Mouse (Mus musculus): ENCODE results near the gene Popdc2.
A peak's percentile ranks its signal among the peaks of the same experiment; 100 is the strongest.

Gene Popdc2

DNA sequence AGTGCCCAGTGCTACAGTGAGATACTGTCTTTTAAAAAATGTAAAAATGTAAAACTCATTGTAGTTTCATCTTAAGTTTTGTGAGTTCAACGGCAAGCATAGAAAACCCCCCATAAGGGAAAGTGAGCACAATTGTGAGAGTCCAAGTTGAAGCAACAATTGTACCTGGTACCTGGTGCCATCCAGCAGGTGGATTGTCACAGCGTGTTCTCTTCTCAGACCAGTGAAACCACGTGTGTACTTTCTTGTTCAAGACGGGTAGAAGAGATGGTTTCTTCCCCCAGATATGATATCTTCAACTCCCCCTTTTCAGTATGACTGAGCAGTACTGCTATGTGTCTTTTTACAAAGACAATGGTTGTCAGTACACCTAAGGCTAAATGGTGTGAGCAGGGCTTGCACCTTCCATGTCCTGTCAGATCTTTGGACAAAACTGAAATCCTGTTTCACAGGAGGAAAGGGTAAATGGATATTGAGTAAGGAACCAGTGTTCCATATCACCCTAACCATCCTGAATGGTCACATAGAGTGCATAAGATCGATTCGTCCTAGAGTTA is 3.7 kb upstream of the Popdc2 start:
- DNase-seq = no peak

DNA sequence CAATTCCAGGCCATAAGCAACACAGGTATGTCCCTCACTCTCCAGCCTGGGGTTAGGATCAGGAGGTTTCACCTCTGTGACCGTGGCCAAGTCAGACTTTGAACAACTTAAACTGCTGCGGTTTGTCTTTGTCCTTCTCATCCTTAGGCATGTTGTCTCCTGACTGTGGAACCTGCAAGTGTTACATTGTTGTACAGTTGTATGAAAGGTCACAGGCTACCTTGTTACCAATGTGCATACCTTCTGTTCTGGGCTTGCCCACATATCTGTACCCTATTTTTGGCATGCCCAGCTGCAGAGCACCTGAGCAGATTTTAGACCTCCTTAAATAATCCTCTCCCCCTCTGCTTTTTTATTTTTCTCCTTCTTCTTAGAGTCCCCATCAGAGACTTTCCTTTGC is 2.8 kb upstream of the Popdc2 start:
- DNase-seq = no peak

DNA sequence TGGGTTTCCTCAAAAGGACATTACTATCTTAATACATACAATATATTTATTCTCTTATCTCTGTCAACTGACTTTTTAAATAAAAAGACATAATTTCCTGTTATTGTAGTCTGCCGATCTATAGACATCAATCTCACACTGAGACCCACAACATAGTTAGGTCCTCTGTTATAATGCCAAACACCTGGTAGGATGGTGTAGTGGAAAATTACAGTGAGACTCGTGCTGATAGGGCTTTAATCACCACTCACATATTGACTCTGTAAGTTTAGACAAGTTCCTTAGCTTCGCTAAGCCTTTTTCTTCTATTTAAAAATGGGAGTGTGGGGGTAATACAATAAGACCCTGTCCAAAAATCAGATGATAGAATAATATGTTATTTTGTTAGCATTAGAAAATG is 2.2 kb upstream of the Popdc2 start:
- no peak for DNase-seq

DNA sequence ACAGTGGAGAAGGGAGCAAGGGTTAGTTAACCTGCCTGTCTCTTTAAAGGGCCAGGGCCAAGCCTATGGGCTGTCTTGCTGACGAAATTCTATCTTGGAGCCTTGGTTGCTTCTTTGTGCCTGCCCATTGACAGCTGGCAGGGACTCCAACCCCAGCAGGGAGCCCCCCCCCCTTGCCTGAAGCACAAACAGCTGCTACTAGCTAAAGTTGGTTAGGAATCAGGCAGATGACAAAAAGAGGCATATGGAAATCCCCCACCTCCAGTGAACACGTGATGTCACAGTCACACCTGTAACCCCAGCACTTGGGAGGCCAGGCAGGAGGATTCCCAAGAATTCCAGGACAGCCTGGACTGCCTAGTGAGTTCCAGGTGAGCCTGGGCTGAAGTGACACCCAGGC is 1.7 kb upstream of the Popdc2 start:
- no peak for DNase-seq

GRCm38 (mm10) chr16:38362493-38363255 is 665 bp downstream of the Popdc2 start:
- DNase-seq = no peak

DNA sequence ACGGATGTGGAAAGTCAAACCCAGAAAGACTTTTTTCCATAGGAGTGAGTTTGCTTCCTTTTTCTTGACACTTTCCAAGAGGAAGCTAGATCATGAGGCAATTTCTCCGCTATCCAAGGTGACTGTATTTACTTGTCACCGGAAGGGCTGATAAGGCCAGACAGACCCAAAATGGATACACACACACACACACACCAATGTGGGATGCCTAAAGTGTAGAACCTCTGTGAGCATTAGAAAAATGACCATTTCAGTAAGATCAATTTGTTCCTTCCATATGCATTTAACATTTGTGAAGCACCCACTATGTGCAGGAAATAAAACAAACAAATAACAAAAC is 1.2 kb downstream of the Popdc2 start:
- DNase-seq = no peak

DNA sequence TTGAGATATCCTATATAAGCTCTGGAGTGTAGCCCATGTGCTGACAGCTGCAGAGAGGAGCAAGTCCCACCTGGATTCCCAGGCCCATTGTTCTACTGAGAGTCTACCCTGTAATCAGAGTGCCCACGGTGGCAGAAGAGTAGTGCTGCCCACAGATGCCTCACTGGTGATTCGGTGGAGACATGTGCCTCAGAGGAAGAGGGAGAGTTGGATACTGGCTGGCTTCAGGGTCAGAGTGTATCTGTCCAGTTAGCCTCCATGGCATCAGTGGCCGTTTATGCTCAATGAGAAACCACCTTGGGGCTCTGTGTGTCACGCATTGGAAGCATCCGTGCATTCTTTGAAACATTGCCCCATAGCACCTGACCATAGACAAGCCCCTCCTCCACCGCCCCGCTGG is 1.6 kb downstream of the Popdc2 start:
- no peak for DNase-seq

DNA sequence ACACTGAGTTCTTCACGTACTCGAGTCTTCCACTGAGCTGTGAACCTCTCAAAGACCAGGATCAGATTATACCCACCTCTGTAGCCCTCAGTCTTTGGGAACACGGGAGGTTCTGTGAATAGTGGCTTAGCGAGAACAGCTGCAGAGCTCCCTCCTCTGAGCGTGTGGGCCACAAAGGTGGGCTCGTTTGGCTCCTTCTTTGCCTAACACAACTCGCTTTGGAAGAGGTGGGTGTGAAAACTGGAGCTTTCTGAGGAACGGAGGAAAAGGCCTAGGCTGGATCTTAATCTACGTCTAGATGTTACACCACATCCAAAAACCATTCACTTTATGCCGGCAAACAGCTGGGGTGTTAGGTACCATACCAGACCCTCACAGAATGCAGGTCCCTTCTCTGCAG is 3.4 kb downstream of the Popdc2 start:
- no peak for DNase-seq

- no peak for DNase-seq
Measured at GRCm38 (mm10) chr16:38366231-38366630, 4.2 kb downstream of the Popdc2 start.

DNA sequence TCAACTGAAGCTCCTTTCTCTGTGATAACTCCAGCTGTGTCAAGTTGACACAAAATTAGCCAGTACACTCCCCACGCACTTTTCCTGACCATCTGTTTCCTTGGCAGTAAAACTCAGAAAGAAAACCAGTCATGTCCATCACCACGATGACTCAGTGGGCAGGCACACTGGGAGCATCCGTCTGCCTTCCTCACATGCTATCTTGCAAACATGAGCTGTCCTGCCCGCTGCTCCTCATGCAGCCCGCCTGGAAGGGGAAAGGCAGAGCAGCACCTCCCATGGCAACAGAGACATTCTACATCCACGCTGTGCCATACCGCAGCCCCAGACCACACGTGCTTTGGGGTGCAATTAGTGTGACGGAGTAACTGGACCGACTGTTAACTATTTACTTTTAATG is 6.3 kb downstream of the Popdc2 start:
- DNase-seq = no peak

GRCm38 (mm10) chr16:38369000-38369399 is 7.0 kb downstream of the Popdc2 start:
- no peak for DNase-seq

DNA sequence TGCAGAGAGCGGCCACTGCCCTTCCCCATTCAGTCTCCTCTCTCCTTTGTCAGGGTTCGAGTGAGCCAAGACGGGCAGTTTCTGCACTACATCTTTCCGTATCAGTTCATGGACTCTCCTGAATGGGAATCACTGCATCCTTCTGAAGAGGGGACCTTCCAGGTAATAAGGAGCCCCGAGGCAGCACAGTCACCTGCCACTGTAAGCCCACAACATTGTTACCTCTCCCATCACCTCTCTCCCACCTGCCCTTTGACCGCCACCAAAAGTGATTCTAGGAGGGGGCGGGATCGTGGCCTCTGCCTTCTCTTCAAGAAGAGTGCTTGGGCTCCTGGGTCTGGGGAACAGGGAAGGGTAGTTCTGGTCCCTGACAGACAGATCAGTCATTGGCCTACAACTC is 7.4 kb downstream of the Popdc2 start:
- no peak for DNase-seq

DNA sequence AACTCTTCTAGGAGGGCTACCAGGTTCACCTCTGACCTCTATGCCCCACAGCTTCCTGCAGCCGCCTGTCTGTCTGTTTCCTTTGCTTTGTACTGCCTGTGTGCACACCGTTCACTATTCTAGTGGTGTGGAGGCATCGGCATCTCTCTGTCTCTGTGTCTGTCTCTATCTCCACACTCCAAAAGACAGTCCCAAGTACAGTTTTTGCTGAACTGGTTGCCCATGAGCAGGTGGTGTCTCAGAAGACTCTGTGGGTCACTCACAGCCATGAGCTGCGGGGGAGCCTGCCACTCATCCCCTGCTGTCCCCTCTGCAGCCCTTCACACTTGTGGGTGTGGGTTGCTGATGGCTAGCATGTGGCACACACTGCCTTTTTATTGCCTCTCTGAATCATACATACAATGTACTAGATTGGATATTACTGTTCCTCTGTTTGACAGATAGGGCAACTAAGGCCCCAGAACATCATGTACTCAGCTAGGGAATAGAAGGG is 8.0 kb downstream of the Popdc2 start:
- DNase-seq = no peak

DNA sequence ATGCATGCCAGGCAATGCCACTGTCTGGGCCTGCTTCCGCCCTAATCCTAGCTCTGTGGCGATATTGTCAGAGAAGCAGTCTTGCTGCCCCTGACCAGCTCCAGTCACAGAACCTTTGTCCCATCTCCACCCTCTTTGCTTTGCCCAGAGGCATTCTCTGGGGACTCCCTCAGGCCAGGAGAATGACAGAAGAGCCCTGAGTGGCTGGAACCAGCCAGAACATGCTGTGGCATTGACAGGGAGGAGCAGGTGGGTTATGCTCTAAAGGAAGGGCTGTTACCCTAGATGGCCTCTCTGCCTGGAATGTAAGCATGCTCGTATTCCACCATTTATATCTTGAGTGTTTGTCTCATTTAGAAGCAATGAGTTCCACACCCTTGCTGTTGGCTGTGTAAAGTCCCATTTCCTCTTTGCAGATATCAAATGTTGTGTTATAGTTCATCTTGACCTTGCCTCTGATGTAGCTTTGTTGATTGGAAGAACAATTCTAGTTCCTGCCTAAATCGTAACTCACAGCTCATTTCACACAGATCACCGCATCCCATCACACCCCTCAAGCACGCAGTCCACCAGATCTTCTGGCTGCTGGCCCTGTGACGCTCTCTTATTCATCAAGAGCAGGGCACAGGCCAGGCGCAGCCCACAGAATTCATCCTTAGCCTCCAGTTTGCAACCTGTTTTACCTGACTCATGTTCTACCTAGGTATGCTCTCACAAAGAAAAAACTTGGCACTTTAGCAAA is 8.8 kb downstream of the Popdc2 start:
- DNase-seq = no peak

DNA sequence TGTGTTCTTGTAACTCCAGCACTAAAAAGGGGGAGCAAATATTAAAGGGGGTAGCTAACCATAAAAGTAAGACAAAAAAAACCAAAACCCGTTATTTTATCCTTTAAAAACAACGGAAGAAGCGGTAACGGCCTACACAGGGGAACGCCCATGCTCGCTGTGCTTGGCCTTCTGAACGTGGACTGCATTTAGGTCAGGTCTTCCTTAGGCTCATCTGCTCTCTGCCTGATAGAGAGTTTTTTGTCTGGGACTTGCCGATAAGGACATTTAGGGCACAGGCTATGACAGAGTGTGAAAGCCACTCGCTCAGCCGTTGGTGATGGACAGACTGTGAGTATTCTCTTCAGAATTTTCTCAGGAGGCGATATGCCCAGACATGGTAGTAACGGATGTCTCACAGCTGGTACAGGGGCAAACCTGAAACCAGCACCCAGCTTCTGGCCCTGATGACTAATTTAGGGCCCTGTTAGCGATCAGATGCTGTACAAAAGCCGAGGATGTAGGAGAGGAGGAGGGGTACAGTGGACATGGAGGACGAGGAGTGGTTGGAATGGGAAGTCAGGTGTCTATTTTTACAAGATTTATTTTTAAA is 9.8 kb downstream of the Popdc2 start:
- no peak for DNase-seq

DNA sequence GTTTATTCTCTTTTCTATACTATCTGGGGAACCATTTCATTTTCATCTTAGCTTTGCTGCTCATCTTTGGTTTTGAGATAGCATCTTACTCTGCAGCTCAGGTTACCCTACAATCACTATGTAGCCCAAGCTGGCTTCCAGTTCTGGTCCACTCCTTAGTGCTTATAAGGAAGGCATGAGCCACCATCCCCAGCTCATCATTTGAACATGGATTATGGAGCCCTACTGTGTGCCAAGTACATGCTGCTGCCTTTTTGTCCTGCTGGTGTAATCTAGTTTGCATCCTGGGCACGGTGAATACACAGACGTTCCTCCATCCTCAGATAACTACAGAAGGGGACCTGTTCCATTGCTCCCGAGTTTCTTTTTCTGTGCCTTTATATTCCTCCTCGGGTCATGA is 10.9 kb downstream of the Popdc2 start:
- DNase-seq = no peak

- DNase-seq = no peak
Measured at GRCm38 (mm10) chr16:38373439-38373838, 11.4 kb downstream of the Popdc2 start.

DNA sequence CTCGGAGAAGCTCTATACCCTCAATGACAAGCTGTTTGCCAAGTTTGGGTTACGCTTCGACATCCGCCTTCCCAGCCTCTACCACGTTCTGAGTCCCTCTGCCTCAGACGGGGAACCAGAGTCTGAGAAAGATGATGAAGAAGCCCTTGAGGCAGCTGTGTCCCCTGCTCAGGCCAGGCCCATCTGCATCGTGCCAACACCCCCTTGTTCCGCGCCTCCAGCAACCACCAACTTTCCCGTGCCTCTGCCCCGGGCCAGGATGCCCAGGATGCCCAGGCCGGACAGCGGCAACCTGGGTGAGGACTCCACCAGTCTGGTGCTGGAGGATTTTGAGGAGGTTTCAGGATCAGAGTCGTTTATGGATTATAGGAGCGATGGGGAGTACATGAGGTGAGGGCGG is 11.9 kb downstream of the Popdc2 start:
- no peak for DNase-seq

- no peak for DNase-seq
Measured at GRCm38 (mm10) chr16:38374379-38375140, 12.6 kb downstream of the Popdc2 start.

GRCm38 (mm10) chr16:38375182-38375581 is 13.2 kb downstream of the Popdc2 start:
- DNase-seq = no peak

GRCm38 (mm10) chr16:38376163-38376840 is 14.3 kb downstream of the Popdc2 start:
- DNase-seq = peak; percentile 68

- no peak for DNase-seq
Measured at GRCm38 (mm10) chr16:38376841-38377249, 14.8 kb downstream of the Popdc2 start.
